Mouse (Mus musculus): ENCODE measurements around the gene Scgb1a1.
"Not testable (repeated sequence)": the region's sequence is repeated elsewhere in the genome, so short reads cannot be mapped to it uniquely, and the experiment has no call there.

Gene Scgb1a1

GRCm38 (mm10) chr19:9065621-9066561 lies 21.9 kb downstream of the Scgb1a1 start:
- DNase-seq = no peak

GRCm38 (mm10) chr19:9063831-9064230 lies 23.9 kb downstream of the Scgb1a1 start:
- DNase-seq = no peak

- no peak for DNase-seq
These were observed 24.9 kb downstream of the Scgb1a1 start for GRCm38 (mm10) chr19:9062822-9063221.

- peak in 1 of 2 experiments; percentile 66 for DNase-seq
These were observed 26.4 kb downstream of the Scgb1a1 start for GRCm38 (mm10) chr19:9061221-9061893.

- DNase-seq = no peak
These were observed 27.7 kb downstream of the Scgb1a1 start for GRCm38 (mm10) chr19:9060103-9060502.

GRCm38 (mm10) chr19:9059391-9059790 lies 28.4 kb downstream of the Scgb1a1 start:
- no peak for DNase-seq

- DNase-seq = no peak
These were observed 28.8 kb downstream of the Scgb1a1 start for GRCm38 (mm10) chr19:9058944-9059343.

- DNase-seq = no peak
These were observed 29.4 kb downstream of the Scgb1a1 start for GRCm38 (mm10) chr19:9058331-9058884.

- DNase-seq = no peak
These were observed 30.1 kb downstream of the Scgb1a1 start for GRCm38 (mm10) chr19:9057679-9058078.

- DNase-seq = no peak
These were observed 31.9 kb downstream of the Scgb1a1 start for GRCm38 (mm10) chr19:9055703-9056355.

- peak; percentile 47 to 62 for DNase-seq
These were observed 32.6 kb downstream of the Scgb1a1 start for GRCm38 (mm10) chr19:9055153-9055552.

GRCm38 (mm10) chr19:9052803-9053431 lies 34.8 kb downstream of the Scgb1a1 start:
- DNase-seq = peak; percentile 76 to 80

- DNase-seq = not testable (repeated sequence)
These were observed 35.8 kb downstream of the Scgb1a1 start for GRCm38 (mm10) chr19:9051985-9052384.

- DNase-seq = no peak
These were observed 37.2 kb downstream of the Scgb1a1 start for GRCm38 (mm10) chr19:9050294-9051229.

- DNase-seq = no peak
These were observed 38.6 kb downstream of the Scgb1a1 start for GRCm38 (mm10) chr19:9048981-9049687.

- DNase-seq = no peak
These were observed 39.8 kb downstream of the Scgb1a1 start for GRCm38 (mm10) chr19:9047946-9048387.

GRCm38 (mm10) chr19:9047207-9047945 lies 40.4 kb downstream of the Scgb1a1 start:
- DNase-seq = peak in 1 of 2 experiments; percentile 61

- no peak for DNase-seq
These were observed 43.5 kb downstream of the Scgb1a1 start for GRCm38 (mm10) chr19:9044291-9044690.

- DNase-seq = no peak
These were observed 44.6 kb downstream of the Scgb1a1 start for GRCm38 (mm10) chr19:9043123-9043522.

- no peak for DNase-seq
These were observed 46.7 kb downstream of the Scgb1a1 start for GRCm38 (mm10) chr19:9041074-9041473.
